Mouse (Mus musculus) lung, adult 2 months (tissue): ENCODE data around the gene Tns3.

Experiments
- CTCF ChIP-seq: fragments of 200-500 bp; IDR thresholded peaks from 2 replicates; pipeline ENCODE4 v1.5.1; 2011; ENCODE audit warnings: mild to moderate bottlenecking, low read length, control low read depth; ENCODE audit not compliant: insufficient read depth
- POLR2A ChIP-seq: fragments of 200-500 bp; IDR thresholded peaks from 2 replicates; pipeline ENCODE4 v1.6.1; 2011; ENCODE audit warnings: low read depth, mild to moderate bottlenecking, control low read depth, low read length, borderline replicate concordance; ENCODE audit errors: extremely low read depth

- no peak for TF ChIP-seq CTCF
- no peak for TF ChIP-seq POLR2A
Measured at GRCm38 (mm10) chr11:8628846-8629253, 35.5 kb downstream of the Tns3 start.
